Mouse (Mus musculus) embryonic facial prominence, embryonic 15.5 days (tissue): ENCODE results near the gene Ablim2. TPM values are rescaled to one million over a fixed set of nuclear protein-coding genes. Genes with fewer than 3 reads are reported as not detected.

Experiments used
- ATAC-seq: fragments of 200-750 bp; cut with Nextera tagmentation; 2 replicates; pipeline ENCODE4 v1.8.0; 2017; ENCODE audit warnings: low read depth, moderate TSS enrichment; ENCODE audit not compliant: insufficient number of reproducible peaks, low FRiP score, low TSS enrichment
- H3K27ac ChIP-seq: fragments of 300-500 bp; sonication (generic); replicated peaks from 2 replicates; pipeline ENCODE4 v1.5.1; 2015; ENCODE audit warnings: mild to moderate bottlenecking, inconsistent platforms
- H3K27me3 ChIP-seq: fragments of 300-500 bp; sonication (generic); 2 replicates; pipeline ENCODE4 v1.6.1; 2015; ENCODE audit warnings: inconsistent platforms
- H3K36me3 ChIP-seq: fragments of 300-500 bp; sonication (generic); 2 replicates; pipeline ENCODE4 v1.6.1; 2015; ENCODE audit warnings: mild to moderate bottlenecking, inconsistent platforms
- H3K4me1 ChIP-seq: fragments of 300-500 bp; sonication (generic); 2 replicates; pipeline ENCODE4 v1.6.1; 2015; ENCODE audit warnings: inconsistent platforms
- H3K4me2 ChIP-seq: fragments of 300-500 bp; sonication (generic); replicated peaks from 2 replicates; pipeline ENCODE4 v1.6.1; 2015; ENCODE audit warnings: mild to moderate bottlenecking, inconsistent platforms
- H3K4me3 ChIP-seq: fragments of 300-500 bp; sonication (generic); replicated peaks from 2 replicates; pipeline ENCODE4 v1.5.1; 2015; ENCODE audit warnings: mild to moderate bottlenecking, inconsistent platforms
- H3K9ac ChIP-seq: fragments of 300-500 bp; sonication (generic); 2 replicates; pipeline ENCODE4 v1.6.1; 2015; ENCODE audit warnings: inconsistent platforms
- H3K9me3 ChIP-seq: fragments of 300-500 bp; sonication (generic); replicated peaks from 2 replicates; pipeline ENCODE4 v1.6.1; 2016; ENCODE audit warnings: inconsistent platforms
- WGBS: fragments of 180-500 bp; shearing (Covaris S2); methylation state at CpG from one replicate; pipeline ENCODE4 v1.1.7; 2015; 5-methylcytosine and 5-hydroxymethylcytosine counted together
- polyA plus RNA-seq: library from polyadenylated mRNA; unstranded; fragments of >200 nt; fragmentation: Nextera tagmentation; extraction: Ambion mirVana; gene quantifications from 2 replicates; pipeline ENCODE4 v1.2.1, GENCODE M21; 2015

Gene Ablim2
- polyA plus RNA-seq, 1 experiment from 2014 or later: 4.7 TPM

GRCm38 (mm10) chr5:35898114-35898513, 140.4 kb downstream of the Ablim2 start:
- WGBS: 63% methylated on average over 4 of the region's 4 CpGs
- H3K36me3 ChIP-seq: no peaks in the 10 kb centered on the region
- ATAC-seq: no peak
- no peak overlapping the region for H3K4me3 ChIP-seq
- no peaks in the 10 kb centered on the region for H3K27me3 ChIP-seq
- H3K27ac ChIP-seq: no peak overlapping the region
- no peak overlapping the region for H3K4me2 ChIP-seq
- H3K4me1 ChIP-seq: peaks cover 59% of the 10 kb centered on the region
- no peaks in the 10 kb centered on the region for H3K9me3 ChIP-seq
- no peak overlapping the region for H3K9ac ChIP-seq

- ATAC-seq: no peak
- H3K4me1 ChIP-seq: peaks cover 63% of the 10 kb centered on the region
- WGBS: 79% methylated on average over 3 of the region's 3 CpGs
These were observed 141.3 kb downstream of the Ablim2 start for GRCm38 (mm10) chr5:35898994-35899393.

GRCm38 (mm10) chr5:35900401-35901225, 142.9 kb downstream of the Ablim2 start:
- 16% methylated on average over 10 of the region's 10 CpGs for WGBS
- H3K4me1 ChIP-seq: peaks cover 58% of the 10 kb centered on the region
- no peak overlapping the region for H3K4me3 ChIP-seq
- H3K4me2 ChIP-seq: no peak overlapping the region
- no peak for ATAC-seq
- no peaks in the 10 kb centered on the region for H3K36me3 ChIP-seq
- H3K9me3 ChIP-seq: no peaks in the 10 kb centered on the region
- H3K9ac ChIP-seq: no peak overlapping the region
- peak overlapping the region; percentile 48 for H3K27ac ChIP-seq
- no peaks in the 10 kb centered on the region for H3K27me3 ChIP-seq

More at GRCm38 (mm10) chr5:35898994-35899393, 141.3 kb downstream of the Ablim2 start:
- Histone ChIP-seq H3K9ac (no peak overlapping the region), H3K36me3 (no peaks in the 10 kb centered on the region), H3K4me3 (no peak overlapping the region), H3K4me2 (no peak overlapping the region), H3K27me3 (no peaks in the 10 kb centered on the region), H3K27ac (no peak overlapping the region), H3K9me3 (no peaks in the 10 kb centered on the region)

GRCm38 (mm10) chr5:35901226-35901809, 143.6 kb downstream of the Ablim2 start:
- WGBS: 44% methylated on average over 12 of the region's 12 CpGs
- Histone ChIP-seq H3K4me1 (peaks cover 55% of the 10 kb centered on the region), H3K27me3 (no peaks in the 10 kb centered on the region), H3K4me2 (no peak overlapping the region), H3K4me3 (no peak overlapping the region), H3K36me3 (no peaks in the 10 kb centered on the region), H3K9me3 (no peaks in the 10 kb centered on the region), H3K9ac (no peak overlapping the region), H3K27ac (0 out of 2 replicates have a peak overlapping the region, but pooled peaks have one; percentile 17)
- ATAC-seq: no peak; the same call in 1 of the 2 replicates

- Histone ChIP-seq H3K4me1 (peaks cover 60% of the 10 kb centered on the region), H3K9ac (no peak overlapping the region), H3K4me3 (no peak overlapping the region), H3K4me2 (no peak overlapping the region), H3K9me3 (no peaks in the 10 kb centered on the region), H3K27me3 (no peaks in the 10 kb centered on the region), H3K36me3 (no peaks in the 10 kb centered on the region), H3K27ac (no peak overlapping the region)
- 72% methylated on average over 8 of the region's 8 CpGs for WGBS
- no peak for ATAC-seq
These were observed 145.8 kb downstream of the Ablim2 start for GRCm38 (mm10) chr5:35903456-35903855.

- Histone ChIP-seq H3K27me3 (no peaks in the 10 kb centered on the region), H3K36me3 (no peaks in the 10 kb centered on the region), H3K4me2 (no peak overlapping the region), H3K4me3 (no peak overlapping the region), H3K4me1 (peaks cover 68% of the 10 kb centered on the region), H3K9me3 (no peaks in the 10 kb centered on the region), H3K27ac (no peak overlapping the region), H3K9ac (no peak overlapping the region)
- ATAC-seq: no peak
- 42% methylated on average over 8 of the region's 8 CpGs for WGBS
These were observed 147.6 kb downstream of the Ablim2 start for GRCm38 (mm10) chr5:35905283-35905682.

- ATAC-seq: no peak
- no peak overlapping the region for H3K9ac ChIP-seq
These were observed 149.4 kb downstream of the Ablim2 start for GRCm38 (mm10) chr5:35907090-35907489.

GRCm38 (mm10) chr5:35907633-35908426, 150.2 kb downstream of the Ablim2 start:
- H3K9me3 ChIP-seq: no peaks in the 10 kb centered on the region
- peak overlapping the region; percentile 80 for H3K27ac ChIP-seq
- peaks cover 55% of the 10 kb centered on the region for H3K4me1 ChIP-seq
- WGBS: 19% methylated on average over 15 of the region's 15 CpGs
- H3K4me3 ChIP-seq: no peak overlapping the region
- H3K4me2 ChIP-seq: 0 out of 2 replicates have a peak overlapping the region, but pooled peaks have one; percentile 3
- no peak overlapping the region for H3K9ac ChIP-seq
- no peaks in the 10 kb centered on the region for H3K36me3 ChIP-seq
- peak; percentile 73 for ATAC-seq
- no peaks in the 10 kb centered on the region for H3K27me3 ChIP-seq

More at GRCm38 (mm10) chr5:35907090-35907489, 149.4 kb downstream of the Ablim2 start:
- Histone ChIP-seq H3K27ac (peak overlapping the region; percentile 80), H3K36me3 (no peaks in the 10 kb centered on the region), H3K4me1 (peaks cover 56% of the 10 kb centered on the region), H3K9me3 (no peaks in the 10 kb centered on the region), H3K27me3 (no peaks in the 10 kb centered on the region), H3K4me3 (no peak overlapping the region), H3K4me2 (no peak overlapping the region)
- WGBS: 74% methylated on average over 4 of the region's 4 CpGs

- Histone ChIP-seq H3K9ac (no peak overlapping the region), H3K4me2 (no peak overlapping the region), H3K4me1 (peaks cover 49% of the 10 kb centered on the region), H3K4me3 (no peak overlapping the region), H3K27ac (peak overlapping the region; percentile 80), H3K36me3 (no peaks in the 10 kb centered on the region), H3K9me3 (no peaks in the 10 kb centered on the region), H3K27me3 (no peaks in the 10 kb centered on the region)
- 42% methylated on average over 13 of the region's 13 CpGs for WGBS
- no peak for ATAC-seq
These were observed 151.2 kb downstream of the Ablim2 start for GRCm38 (mm10) chr5:35908626-35909443.

- Histone ChIP-seq H3K27me3 (no peaks in the 10 kb centered on the region), H3K4me3 (no peak overlapping the region), H3K9ac (no peak overlapping the region), H3K4me1 (peaks cover 48% of the 10 kb centered on the region), H3K9me3 (no peaks in the 10 kb centered on the region), H3K36me3 (no peaks in the 10 kb centered on the region), H3K4me2 (no peak overlapping the region), H3K27ac (peak overlapping the region; percentile 52)
- no peak for ATAC-seq
- whole genome bisulfite sequencing: 49% methylated on average over 12 of the region's 12 CpGs
These were observed 158.1 kb downstream of the Ablim2 start for GRCm38 (mm10) chr5:35915629-35916300.
